ENCODE assay signal across 22 mouse cellular contexts in genomic region chr9:77557963-77558362, GRCm38 (mm10).
"Had no signal": no experiment of that assay in that cellular context is flagged by ENCODE, and none has a peak within 500 bp of the region (broad histone marks: within the 10 kb centered on the region; RNA-seq: fewer than 3 reads in every experiment).

No protein-coding gene starts in this region.

- H3K4me2 ChIP-seq: liver, embryonic 11.5 days; lung, embryonic 14.5 days; midbrain, embryonic 11.5 days; neural tube, embryonic 13.5 days; stomach, embryonic 15.5 days had no signal

- H3K4me3 ChIP-seq: left cerebral cortex, adult 2 months; megakaryocyte, embryonic 14.5 days; neural tube, embryonic 13.5 days; stomach, embryonic 15.5 days had no signal

- ATAC-seq: liver, postnatal 0 days; lung, postnatal 0 days had no signal

- H3K27me3 ChIP-seq: megakaryocyte, embryonic 14.5 days; stomach, embryonic 15.5 days had no signal

- H3K27ac ChIP-seq: left cerebral cortex, adult 2 months; liver, embryonic 14.5 days; macrophage; neural tube, embryonic 13.5 days; stomach, embryonic 15.5 days had no signal

- H3K4me1 ChIP-seq: neural tube, embryonic 13.5 days; stomach, embryonic 15.5 days had no signal

- DNase-seq: kidney, adult 18-20 months; kidney, adult 9 months; kidney, postnatal 10 days; kidney, postnatal 36 days; layer of hippocampus, postnatal 36 days; liver, postnatal 0 days; lung, embryonic 14.5 days; midbrain, embryonic 14.5 days; right cerebral cortex, adult 18-20 months; right cerebral cortex, postnatal 14 days; spleen, adult 18-20 months; thymus, adult 18-20 months; thymus, postnatal 36 days had no signal

- H3K9me3 ChIP-seq: neural tube, embryonic 13.5 days; stomach, embryonic 15.5 days had no signal

- H3K36me3 ChIP-seq: neural tube, embryonic 13.5 days; stomach, embryonic 15.5 days had no signal

- H3K9ac ChIP-seq: liver, embryonic 14.5 days; liver, postnatal 0 days; lung, embryonic 14.5 days; neural tube, embryonic 13.5 days; stomach, embryonic 15.5 days had no signal
